Mouse (Mus musculus) thymus, postnatal 25 days (tissue): ENCODE data around the gene Uprt.

Experiments
- DNase-seq: peaks from one replicate; pipeline ENCODE4 v3.0.0; 2022

The Uprt gene

DNA sequence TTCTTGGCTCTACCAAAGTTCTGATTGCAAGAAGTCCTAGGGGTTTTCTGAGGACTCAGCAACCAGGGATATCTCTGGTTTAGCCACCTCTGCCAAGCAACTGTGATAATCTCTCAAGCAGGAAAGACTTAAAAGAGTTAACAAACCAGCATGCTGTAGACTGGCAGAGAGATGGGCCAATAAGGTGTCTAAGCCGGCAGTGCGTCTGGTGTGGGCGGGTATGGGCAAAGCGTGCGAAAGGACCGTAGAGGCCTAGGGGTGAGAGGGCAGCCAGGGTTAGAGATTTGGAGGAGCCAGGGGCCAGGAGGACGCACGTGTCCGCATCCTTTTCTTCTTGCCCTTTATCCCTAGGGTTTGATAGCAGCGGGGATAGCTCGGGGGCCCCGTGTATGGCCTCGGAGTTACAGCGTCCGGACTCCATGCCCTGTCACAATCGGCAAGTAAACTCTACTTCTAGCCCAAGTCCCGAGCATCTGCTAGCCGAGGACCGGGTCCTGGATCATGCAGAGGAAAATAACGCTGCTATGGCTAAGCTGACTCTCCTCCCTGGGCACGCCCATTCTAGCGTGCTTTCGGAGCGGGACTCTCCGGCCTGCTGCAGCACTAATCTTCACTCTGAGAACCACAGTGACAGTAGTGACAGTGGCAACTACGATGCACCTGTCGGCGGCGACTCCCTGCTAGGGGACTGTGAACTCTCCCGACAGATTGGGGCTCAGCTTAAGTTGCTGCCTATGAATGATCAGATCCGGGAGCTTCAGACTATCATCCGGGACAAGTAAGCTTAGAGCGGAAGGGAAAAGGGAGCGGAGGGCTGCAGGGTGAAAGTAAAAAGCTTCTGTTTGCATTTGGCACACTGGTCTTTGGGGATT is at the start of gene Uprt:
Gene Uprt (plus strand): TSS at position 247 of the 872 bp plus-strand sequence.
- DNase-seq, result peak; percentile 77

DNA sequence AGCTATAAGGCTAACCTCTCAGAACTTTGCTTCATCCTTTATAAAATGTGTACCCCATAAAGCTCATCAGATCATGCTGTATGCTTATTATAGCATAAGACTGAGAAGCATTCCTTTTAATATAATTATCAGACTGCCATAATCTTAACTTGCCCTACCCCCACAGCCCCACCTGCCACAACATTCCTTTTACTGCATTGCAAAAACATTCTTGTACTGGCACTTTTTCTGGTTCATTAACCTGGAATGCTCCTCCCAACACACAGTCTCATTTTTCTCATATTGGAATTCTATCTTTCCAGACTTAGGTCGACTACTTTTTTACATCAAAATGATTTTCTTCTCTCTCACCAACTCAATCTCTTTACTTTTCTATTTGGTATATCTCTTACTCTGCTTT is 49.2 kb upstream of the Uprt start:
- DNase-seq, result no peak

DNA sequence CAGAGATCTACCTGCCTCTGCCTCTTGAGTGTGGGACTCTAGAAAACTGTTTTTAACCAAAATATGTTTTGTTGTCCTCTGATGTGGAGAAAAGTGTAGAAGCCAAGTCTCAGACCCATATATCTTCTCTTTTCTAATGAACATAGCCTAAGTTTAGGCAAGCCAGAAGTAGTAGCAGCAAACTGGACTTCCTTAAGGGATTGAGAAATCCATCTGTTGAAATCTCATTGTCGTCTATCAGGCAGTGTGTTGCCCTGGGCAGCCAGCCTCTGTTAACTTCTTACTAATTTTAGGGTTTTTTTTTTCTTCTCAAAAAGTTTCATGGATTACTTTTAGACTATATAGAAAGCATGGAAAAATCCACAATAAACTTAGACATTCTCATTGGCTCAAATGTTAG is 30.2 kb upstream of the Uprt start:
- DNase-seq, result no peak

DNA sequence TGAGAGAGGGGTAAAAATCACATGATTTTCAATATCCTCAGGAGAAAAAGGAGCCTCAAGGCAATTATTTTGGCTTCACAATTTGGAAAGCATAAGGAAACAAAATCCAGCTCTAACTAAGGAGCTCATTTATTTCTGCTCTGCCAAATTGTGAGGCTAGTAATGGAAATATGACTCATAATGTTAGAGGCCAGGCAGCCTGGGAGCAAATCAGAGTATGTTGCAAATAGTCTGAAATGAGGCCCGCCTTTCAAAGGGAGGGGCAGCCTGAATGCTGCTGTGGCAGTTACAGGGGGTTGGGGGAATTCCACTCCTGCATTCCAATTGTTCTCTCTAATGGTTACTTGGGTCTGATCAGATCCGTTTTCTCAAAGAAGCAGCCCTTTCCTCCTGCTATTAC is 20.9 kb upstream of the Uprt start:
- no peak for DNase-seq

DNA sequence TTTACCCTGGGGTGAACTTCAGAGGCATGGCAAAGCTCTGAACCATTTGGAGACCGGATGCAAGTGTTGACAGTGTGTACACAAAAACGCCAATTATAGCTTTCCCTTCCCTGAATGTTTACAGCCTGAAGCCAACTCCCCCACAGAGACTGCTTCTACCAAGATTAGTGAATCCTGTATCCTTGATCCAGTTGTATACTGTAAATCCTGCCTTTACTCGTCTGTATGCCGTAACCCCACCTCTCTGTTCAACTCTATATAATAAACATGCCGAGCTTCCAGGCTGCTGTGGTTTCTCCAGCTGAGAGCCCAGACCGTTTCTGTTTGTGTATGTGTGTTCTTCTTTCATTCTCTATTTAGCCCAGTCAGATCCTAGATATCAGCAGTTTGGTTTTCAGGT is 18.2 kb upstream of the Uprt start:
- no peak for DNase-seq

DNA sequence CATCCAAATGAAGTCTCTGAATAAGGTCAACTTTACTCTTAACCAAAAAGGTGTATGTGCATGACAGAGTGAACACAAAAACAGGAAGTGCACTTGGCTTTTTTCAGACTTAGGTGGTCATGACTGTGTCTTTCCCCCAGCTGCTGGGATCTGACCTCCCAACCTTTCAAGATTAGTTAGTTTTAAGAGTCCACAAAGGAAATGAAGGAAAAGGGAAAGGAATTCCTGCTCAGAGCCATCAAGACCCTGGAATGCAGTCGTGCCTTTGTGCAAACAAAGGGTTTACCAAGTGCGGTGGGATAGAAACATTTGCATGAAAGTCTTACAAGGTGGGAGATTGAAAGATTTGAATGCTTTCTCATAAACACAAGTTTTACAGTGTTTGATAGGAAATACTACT is 4.6 kb upstream of the Uprt start:
- no peak for DNase-seq

DNA sequence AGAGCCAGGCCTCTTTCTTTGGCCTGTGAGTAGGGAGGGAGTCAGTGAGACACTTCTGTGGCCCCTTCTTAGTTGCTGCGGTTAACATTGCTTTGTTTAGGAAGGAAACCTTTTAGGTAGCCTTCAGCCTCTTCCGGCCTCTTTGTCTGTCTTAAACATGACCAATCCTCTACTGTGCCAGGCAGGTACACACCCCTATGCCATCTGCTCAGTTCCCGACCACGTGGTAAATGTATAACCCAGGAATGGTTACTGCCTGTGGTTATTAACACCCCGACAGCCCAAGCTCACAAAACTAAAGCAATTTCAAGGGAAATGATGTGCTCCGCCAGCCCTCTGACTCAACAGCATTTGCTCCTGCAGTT is 808 bp downstream of the Uprt start:
- no peak for DNase-seq

DNA sequence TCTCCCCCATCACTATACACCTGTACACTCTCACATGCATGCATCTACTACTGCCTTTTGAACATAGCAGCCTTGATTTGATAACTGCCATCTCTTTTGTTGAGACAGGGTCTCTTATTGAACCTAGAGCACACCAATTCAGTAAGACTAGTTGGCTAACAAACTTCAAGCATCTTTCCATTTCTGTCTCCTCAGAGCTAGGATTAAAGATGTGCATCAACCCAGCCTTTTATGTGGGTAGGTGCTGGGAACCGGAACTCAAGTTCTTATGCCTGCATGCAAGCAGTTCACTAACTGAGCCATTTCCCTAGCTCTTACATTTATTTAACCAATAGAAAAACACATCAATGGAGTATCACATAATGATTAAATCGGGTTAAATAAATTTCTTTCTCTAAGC is 3.0 kb downstream of the Uprt start:
- peak; percentile 5 for DNase-seq

DNA sequence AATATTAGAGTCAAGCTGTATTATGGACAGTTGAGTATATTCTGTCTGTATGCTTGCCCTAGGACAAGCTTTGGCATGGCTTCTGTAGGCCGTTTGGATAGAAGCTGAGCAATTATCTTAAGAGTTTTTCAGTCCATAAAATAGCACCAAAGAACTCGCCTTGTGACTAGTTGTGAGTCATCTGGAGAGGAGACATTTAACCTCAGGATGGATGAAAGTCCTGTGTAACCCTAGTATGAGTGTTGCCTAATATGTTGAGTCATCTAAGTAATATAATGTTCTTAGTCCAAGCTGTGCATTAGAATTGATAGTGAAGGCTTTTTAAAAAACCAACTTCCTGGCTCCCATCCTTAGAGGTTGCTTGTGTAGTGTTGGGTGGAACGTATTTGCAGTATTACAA is 5.4 kb downstream of the Uprt start:
- DNase-seq, result no peak

DNA sequence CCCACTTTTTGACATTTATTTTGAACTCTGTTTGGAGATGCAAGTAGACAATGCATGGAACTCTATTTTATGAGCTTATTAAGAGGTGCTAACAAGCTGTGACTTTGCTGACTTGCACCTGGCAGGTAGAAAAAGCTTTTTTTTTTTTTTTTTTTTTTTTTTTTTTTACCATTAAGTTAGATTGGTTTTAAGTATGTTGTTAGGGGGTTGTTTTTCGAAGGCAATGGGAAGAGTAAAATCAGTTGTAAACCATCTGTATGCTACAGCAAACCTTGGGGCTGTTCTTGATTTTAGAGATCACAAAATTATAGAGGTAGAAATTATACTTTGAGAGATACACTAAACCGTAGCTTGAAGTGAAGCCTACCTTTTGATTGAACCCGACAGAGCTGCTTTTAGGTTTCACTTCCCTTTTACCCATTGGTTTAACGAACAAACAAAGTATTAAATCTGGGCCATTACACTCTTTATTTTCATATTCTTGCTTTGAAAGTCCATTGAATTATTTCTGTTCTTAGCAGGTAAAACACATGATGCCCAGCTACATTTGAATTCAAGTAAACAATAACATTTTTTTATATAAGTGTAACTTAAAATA is 6.4 kb downstream of the Uprt start:
- DNase-seq, result no peak

DNA sequence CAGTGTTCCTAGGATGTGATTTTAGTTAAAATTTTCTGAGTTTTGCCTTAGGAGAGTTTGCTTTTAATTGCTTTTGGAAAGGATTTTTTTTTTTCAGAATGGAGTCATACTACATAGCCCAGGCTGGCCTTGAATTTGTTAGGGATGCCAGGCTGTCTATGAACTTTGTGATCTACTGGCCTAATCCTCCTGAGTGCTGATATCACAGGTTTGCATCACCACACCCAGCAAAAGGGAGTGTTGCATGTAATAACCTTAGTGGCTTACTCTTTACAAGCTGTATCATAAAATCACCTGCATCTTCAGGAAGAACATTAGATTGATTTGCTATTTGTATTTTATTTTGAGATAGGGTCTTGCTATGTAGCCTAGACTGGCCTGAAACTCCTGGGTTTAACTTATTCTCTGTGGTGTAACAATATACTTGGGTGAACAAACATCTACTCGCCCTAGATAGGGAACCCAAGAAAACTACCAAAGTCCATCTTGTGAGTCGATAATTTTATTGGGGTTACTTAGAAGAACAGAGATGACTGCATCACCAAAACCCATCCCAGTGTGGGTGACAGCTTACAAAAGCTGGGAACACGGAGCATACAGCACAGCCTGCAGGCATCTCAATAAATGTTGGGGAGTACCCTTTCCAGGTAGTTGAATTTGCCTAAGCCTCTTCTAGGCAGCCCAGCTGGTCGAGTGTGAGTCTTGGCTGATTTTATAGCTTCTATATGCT is 7.2 kb downstream of the Uprt start:
- no peak for DNase-seq

DNA sequence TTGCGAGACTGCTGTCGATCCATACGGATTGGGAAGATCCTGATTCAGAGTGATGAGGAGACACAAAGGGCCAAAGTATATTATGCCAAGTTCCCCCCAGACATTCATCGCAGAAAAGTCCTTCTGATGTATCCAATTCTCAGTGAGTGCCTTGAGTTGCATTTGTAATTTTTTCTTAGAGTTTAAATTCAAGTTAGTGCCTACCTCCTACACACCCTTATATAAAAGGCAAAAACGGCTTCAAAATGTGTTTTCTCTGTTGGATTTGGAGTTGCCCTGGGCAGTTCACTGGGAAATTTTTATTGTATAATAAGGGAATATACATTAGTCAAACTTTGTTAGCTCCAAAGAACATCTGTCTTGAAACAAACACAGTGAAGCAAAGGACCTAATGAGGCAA is 19.1 kb downstream of the Uprt start:
- no peak for DNase-seq

DNA sequence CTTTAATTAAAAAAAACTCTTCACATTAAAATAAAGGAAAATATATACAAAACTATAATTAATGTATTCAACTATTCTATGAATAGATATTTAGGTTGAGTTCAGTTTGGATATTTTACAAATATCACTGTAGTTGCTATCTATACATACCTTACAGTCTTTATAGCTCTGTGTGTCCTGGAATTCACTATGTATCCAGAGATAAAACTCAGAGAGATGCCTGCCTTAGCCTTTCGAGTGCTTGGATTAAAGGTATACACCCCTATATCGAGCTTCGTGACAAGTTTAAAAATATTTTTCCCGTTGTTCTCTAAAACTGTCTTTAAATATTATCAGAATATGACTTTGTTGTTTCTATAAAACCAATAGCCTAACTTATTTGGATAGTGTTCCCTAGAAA is 60.0 kb downstream of the Uprt start:
- DNase-seq, result no peak

DNA sequence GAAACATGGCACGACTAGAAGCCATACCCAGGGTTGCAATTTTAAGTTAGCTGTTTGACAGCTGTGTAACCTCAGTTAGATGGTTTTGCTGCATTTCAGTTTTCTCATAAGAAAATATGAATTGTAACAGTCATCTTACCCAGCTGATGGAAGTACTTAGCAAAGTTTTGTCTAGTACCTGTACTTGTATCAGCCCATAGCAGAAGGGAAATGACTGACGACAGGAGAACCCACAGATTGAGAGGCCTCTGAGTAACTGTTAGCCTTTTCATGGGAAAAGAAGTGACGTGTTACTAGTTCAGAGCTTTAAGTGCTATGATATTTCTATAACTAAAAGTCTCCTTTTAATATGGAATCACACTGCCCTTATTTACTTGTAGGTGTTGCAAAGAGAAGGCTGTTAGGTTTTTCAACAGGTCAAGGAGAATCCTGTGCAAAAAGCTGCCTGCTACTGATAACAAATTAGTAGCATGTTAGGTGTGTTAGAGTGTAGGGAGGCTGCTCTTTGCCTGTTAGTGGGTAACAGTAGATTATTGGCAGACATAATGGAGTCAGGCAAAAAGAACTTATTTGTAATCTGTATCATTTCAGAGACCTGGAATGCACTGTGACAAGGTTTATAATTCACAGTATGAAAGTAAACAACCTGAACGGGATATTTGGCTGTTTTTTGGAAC is 61.4 kb downstream of the Uprt start:
- DNase-seq, result no peak

DNA sequence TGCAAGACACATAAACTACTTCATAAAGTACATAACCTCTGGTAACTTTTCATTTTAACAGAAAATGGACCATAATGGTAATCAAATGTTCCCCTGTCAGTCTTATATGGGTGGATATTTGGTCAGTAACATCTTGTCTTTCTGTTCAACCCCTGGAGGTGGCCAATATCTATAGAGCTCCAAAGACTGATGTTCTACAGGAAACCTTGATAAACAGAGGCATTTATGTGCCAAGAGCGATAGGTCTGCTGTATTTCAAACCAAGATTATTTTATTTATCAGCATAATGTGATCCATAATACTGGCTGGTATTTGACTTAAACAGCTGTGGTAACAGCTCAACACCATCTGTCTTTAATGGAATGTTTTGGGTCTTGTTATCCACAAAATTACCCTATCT is 62.7 kb downstream of the Uprt start:
- no peak for DNase-seq
